Mouse (Mus musculus) lung, adult 2 months (tissue): ENCODE measurements at regions not wholly inside any gene's neighbourhood (a gene's known extent, or its start where the extent isn't known, plus 50 kb on each side); places are given as distances from the start of the nearest gene placed in this dataset.

ENCODE experiments used
- CTCF ChIP-seq: fragments of 200-500 bp; IDR thresholded peaks from 2 replicates; pipeline ENCODE4 v1.5.1; 2011; ENCODE audit warnings: mild to moderate bottlenecking, low read length, control low read depth; ENCODE audit not compliant: insufficient read depth
- POLR2A ChIP-seq: fragments of 200-500 bp; IDR thresholded peaks from 2 replicates; pipeline ENCODE4 v1.6.1; 2011; ENCODE audit warnings: low read depth, mild to moderate bottlenecking, control low read depth, low read length, borderline replicate concordance; ENCODE audit errors: extremely low read depth

- TF ChIP-seq CTCF, result no peak
- TF ChIP-seq POLR2A, result no peak
Observed at GRCm38 (mm10) chr17:63801411-63801810, 61.5 kb upstream of the Fer start.
